Mouse (Mus musculus): ENCODE results near the gene Olfr66. TPM values are rescaled to one million over a fixed set of nuclear protein-coding genes. Genes with fewer than 3 reads are reported as not detected.

Olfr66 gene
- polyA plus RNA-seq, 1 experiment from 2014 or later: not detected

- H3K27ac ChIP-seq (ENCODE audit: low read depth, low read length): no peak overlapping the region
- no peak for ATAC-seq
- H3K4me1 ChIP-seq (ENCODE audit: control insufficient read depth, insufficient read depth, low read depth, low read length): no peaks in the 10 kb centered on the region
- H3K4me2 ChIP-seq (ENCODE audit: low read length): no peak overlapping the region
- no peak overlapping the region for H3K4me3 ChIP-seq (ENCODE audit: low read length)
- H3K9ac ChIP-seq (ENCODE audit: low read depth, low read length): no peak overlapping the region
- no peaks in the 10 kb centered on the region; the same call in 1 of the 2 replicates for H3K9me3 ChIP-seq (ENCODE audit: control insufficient read depth, low read length)
- no peaks in the 10 kb centered on the region for H3K27me3 ChIP-seq (replicated peaks; ENCODE audit: control insufficient read depth, insufficient read depth, low read length)
- 42% methylated on average over 2 of the region's 2 CpGs for WGBS
- H3K36me3 ChIP-seq (ENCODE audit: control insufficient read depth, insufficient read depth, low read length): no peaks in the 10 kb centered on the region
Observed at GRCm38 (mm10) chr7:103844525-103845325, 41.3 kb downstream of the Olfr66 start.

- Histone ChIP-seq H3K27ac (ENCODE audit: low read depth, low read length) (no peak within 1 kb of the TSS), H3K4me1 (ENCODE audit: control insufficient read depth, insufficient read depth, low read depth, low read length) (no peaks in the 10 kb centered on the region), H3K36me3 (ENCODE audit: control insufficient read depth, insufficient read depth, low read length) (no peaks in the 10 kb centered on the region), H3K4me3 (ENCODE audit: low read length) (no peak within 1 kb of the TSS), H3K4me2 (ENCODE audit: low read length) (no peak within 1 kb of the TSS), H3K9ac (ENCODE audit: low read depth, low read length) (no peak within 1 kb of the TSS), H3K9me3 (ENCODE audit: control insufficient read depth, low read length) (no peaks in the 10 kb centered on the region), H3K27me3 (replicated peaks; ENCODE audit: control insufficient read depth, insufficient read depth, low read length) (no peaks in the 10 kb centered on the region)
- ATAC-seq: no peak
- WGBS: 78% methylated on average over 2 of the region's 2 CpGs
Observed at GRCm38 (mm10) chr7:103843034-103843433, 43.0 kb downstream of the Olfr66 start, which contains the start of gene Hbb-bh1. Gene Hbb-bh1 (minus strand): TSS chr7:103843164.

- Histone ChIP-seq H3K4me1 (ENCODE audit: control insufficient read depth, insufficient read depth, low read depth, low read length) (no peaks in the 10 kb centered on the region), H3K27ac (ENCODE audit: low read depth, low read length) (no peak within 1 kb of the TSS), H3K9me3 (ENCODE audit: control insufficient read depth, low read length) (no peaks in the 10 kb centered on the region), H3K27me3 (replicated peaks; ENCODE audit: control insufficient read depth, insufficient read depth, low read length) (no peaks in the 10 kb centered on the region), H3K9ac (ENCODE audit: low read depth, low read length) (no peak within 1 kb of the TSS), H3K36me3 (ENCODE audit: control insufficient read depth, insufficient read depth, low read length) (no peaks in the 10 kb centered on the region), H3K4me3 (ENCODE audit: low read length) (no peak within 1 kb of the TSS), H3K4me2 (ENCODE audit: low read length) (no peak within 1 kb of the TSS)
- no peak for ATAC-seq
- WGBS: 65% methylated on average over 3 of the region's 3 CpGs
Observed at GRCm38 (mm10) chr7:103840268-103840667, 45.8 kb downstream of the Olfr66 start, which contains the start of gene Hbb-bh2. Gene Hbb-bh2 (minus strand): TSS chr7:103840520.

Other genes starting within 250 kb of the Olfr66 start
- not detected in 2 replicates for gene Olfr622, start 243.6 kb downstream of the Olfr66 start, polyA plus RNA-seq (2015; fragmentation: Nextera tagmentation; extraction: Ambion mirVana)
- not detected in 2 replicates for gene Olfr623, start 222.6 kb downstream of the Olfr66 start, polyA plus RNA-seq (2015; fragmentation: Nextera tagmentation; extraction: Ambion mirVana)
- not detected in 2 replicates for gene Olfr624, start 215.1 kb downstream of the Olfr66 start, polyA plus RNA-seq (2015; fragmentation: Nextera tagmentation; extraction: Ambion mirVana)
- not detected in 2 replicates for gene Olfr625-ps1, start 203.5 kb downstream of the Olfr66 start, polyA plus RNA-seq (2015; fragmentation: Nextera tagmentation; extraction: Ambion mirVana)
- gene Olfr243, start 171.6 kb downstream of the Olfr66 start, polyA plus RNA-seq (2015; fragmentation: Nextera tagmentation; extraction: Ambion mirVana): not detected in 2 replicates
- gene Olfr628, start 155.9 kb downstream of the Olfr66 start, polyA plus RNA-seq (2015; fragmentation: Nextera tagmentation; extraction: Ambion mirVana): not detected in 2 replicates
- gene Olfr629, start 141.3 kb downstream of the Olfr66 start, polyA plus RNA-seq (2015; fragmentation: Nextera tagmentation; extraction: Ambion mirVana): not detected in 2 replicates
- not detected in 2 replicates for gene Olfr630, start 128.9 kb downstream of the Olfr66 start, polyA plus RNA-seq (2015; fragmentation: Nextera tagmentation; extraction: Ambion mirVana)
- gene Olfr69, start 114.7 kb downstream of the Olfr66 start, polyA plus RNA-seq (2015; fragmentation: Nextera tagmentation; extraction: Ambion mirVana): not detected in 2 replicates
- not detected in 2 replicates for gene Olfr68, start 106.6 kb downstream of the Olfr66 start, polyA plus RNA-seq (2015; fragmentation: Nextera tagmentation; extraction: Ambion mirVana)
- gene Olfr67, start 94.4 kb downstream of the Olfr66 start, polyA plus RNA-seq (2015; fragmentation: Nextera tagmentation; extraction: Ambion mirVana): not detected in 2 replicates
- 1,299 and 1,681 TPM in 2 replicates for gene Hbb-bt, start 72.3 kb downstream of the Olfr66 start, polyA plus RNA-seq (2015; fragmentation: Nextera tagmentation; extraction: Ambion mirVana)
- gene Hbb-bs, start 58.2 kb downstream of the Olfr66 start, polyA plus RNA-seq (2015; fragmentation: Nextera tagmentation; extraction: Ambion mirVana): 4,904 and 5,594 TPM in 2 replicates
- gene Hbb-bh2, start 45.7 kb downstream of the Olfr66 start, polyA plus RNA-seq (2015; fragmentation: Nextera tagmentation; extraction: Ambion mirVana): not detected in 2 replicates
- 0.37 TPM in 1 of 2 replicates, not detected in the other for gene Hbb-bh1, start 43.1 kb downstream of the Olfr66 start, polyA plus RNA-seq (2015; fragmentation: Nextera tagmentation; extraction: Ambion mirVana)
- 13.4 and 35.4 TPM in 2 replicates for gene Hbb-y, start 33.0 kb downstream of the Olfr66 start, polyA plus RNA-seq (2015; fragmentation: Nextera tagmentation; extraction: Ambion mirVana)
- not detected in 2 replicates for gene Olfr64, start 8.2 kb upstream of the Olfr66 start, polyA plus RNA-seq (2015; fragmentation: Nextera tagmentation; extraction: Ambion mirVana)
- gene Olfr65, start 17.2 kb upstream of the Olfr66 start, polyA plus RNA-seq (2015; fragmentation: Nextera tagmentation; extraction: Ambion mirVana): not detected in 2 replicates
- not detected in 2 replicates for gene Olfr631, start 42.6 kb upstream of the Olfr66 start, polyA plus RNA-seq (2015; fragmentation: Nextera tagmentation; extraction: Ambion mirVana)
- not detected in 2 replicates for gene Olfr632, start 48.1 kb upstream of the Olfr66 start, polyA plus RNA-seq (2015; fragmentation: Nextera tagmentation; extraction: Ambion mirVana)
- gene Olfr633, start 58.2 kb upstream of the Olfr66 start, polyA plus RNA-seq (2015; fragmentation: Nextera tagmentation; extraction: Ambion mirVana): not detected in 2 replicates
- gene Olfr635, start 84.9 kb upstream of the Olfr66 start, polyA plus RNA-seq (2015; fragmentation: Nextera tagmentation; extraction: Ambion mirVana): not detected in 2 replicates
- not detected in 2 replicates for gene Olfr638, start 112.5 kb upstream of the Olfr66 start, polyA plus RNA-seq (2015; fragmentation: Nextera tagmentation; extraction: Ambion mirVana)
- 0.03 TPM in 1 of 2 replicates, not detected in the other for gene Olfr639, start 131.1 kb upstream of the Olfr66 start, polyA plus RNA-seq (2015; fragmentation: Nextera tagmentation; extraction: Ambion mirVana)
- gene Olfr640, start 139.3 kb upstream of the Olfr66 start, polyA plus RNA-seq (2015; fragmentation: Nextera tagmentation; extraction: Ambion mirVana): not detected in 2 replicates
- gene Olfr641, start 149.2 kb upstream of the Olfr66 start, polyA plus RNA-seq (2015; fragmentation: Nextera tagmentation; extraction: Ambion mirVana): not detected in 2 replicates
- gene Olfr642, start 166.4 kb upstream of the Olfr66 start, polyA plus RNA-seq (2015; fragmentation: Nextera tagmentation; extraction: Ambion mirVana): not detected in 2 replicates
- not detected in 2 replicates for gene 4930516K23Rik, start 175.2 kb upstream of the Olfr66 start, polyA plus RNA-seq (2015; fragmentation: Nextera tagmentation; extraction: Ambion mirVana)
- gene Olfr644, start 185.6 kb upstream of the Olfr66 start, polyA plus RNA-seq (2015; fragmentation: Nextera tagmentation; extraction: Ambion mirVana): not detected in 2 replicates
- not detected in 2 replicates for gene Olfr645, start 199.2 kb upstream of the Olfr66 start, polyA plus RNA-seq (2015; fragmentation: Nextera tagmentation; extraction: Ambion mirVana)
- not detected in 2 replicates for gene Olfr646, start 218.6 kb upstream of the Olfr66 start, polyA plus RNA-seq (2015; fragmentation: Nextera tagmentation; extraction: Ambion mirVana)
- not detected in 2 replicates for gene Ubqln5, start 243.6 kb upstream of the Olfr66 start, polyA plus RNA-seq (2015; fragmentation: Nextera tagmentation; extraction: Ambion mirVana)